Mouse (Mus musculus) spleen, embryonic (tissue): ENCODE data around the gene Cacnb4.

Source experiments
- CTCF ChIA-PET: fragments of 350-600 bp; sonication (Branson Sonifier 250); formaldehyde crosslinking; loops from one replicate; lab custom pipeline; 2022; lab: Charles Lee

Gene Cacnb4

GRCm38 (mm10) chr2:52476801-52477549 is 199.7 kb downstream of the Cacnb4 start:
- CTCF ChIA-PET: no interaction called here

GRCm38 (mm10) chr2:52475854-52476253 is 200.8 kb downstream of the Cacnb4 start:
- CTCF ChIA-PET: no interaction called here

GRCm38 (mm10) chr2:52474570-52474969 is 202.1 kb downstream of the Cacnb4 start:
- CTCF ChIA-PET: no interaction called here

GRCm38 (mm10) chr2:52471545-52472291 is 204.9 kb downstream of the Cacnb4 start:
- CTCF ChIA-PET: no interaction called here

- CTCF ChIA-PET: no interaction called here
Measured at GRCm38 (mm10) chr2:52470044-52470560, 206.5 kb downstream of the Cacnb4 start.

- CTCF ChIA-PET: no interaction called here
Measured at GRCm38 (mm10) chr2:52467629-52468028, 209.0 kb downstream of the Cacnb4 start.

GRCm38 (mm10) chr2:52461206-52461967 is 215.2 kb downstream of the Cacnb4 start:
- CTCF ChIA-PET: interaction anchor here (0.6 kb wide), 1 partner anchor 38 kb away, joined by 4 read pairs; no protein-coding TSS in a partner anchor

- CTCF ChIA-PET: no interaction called here
Measured at GRCm38 (mm10) chr2:52455606-52456479, 220.8 kb downstream of the Cacnb4 start.

GRCm38 (mm10) chr2:52449818-52450217 is 226.8 kb downstream of the Cacnb4 start:
- CTCF ChIA-PET: interaction anchor here (0.5 kb wide), 1 partner anchor 33 kb away, joined by 5 read pairs; no protein-coding TSS in a partner anchor

GRCm38 (mm10) chr2:52448916-52449315 is 227.7 kb downstream of the Cacnb4 start:
- CTCF ChIA-PET: interaction anchor here (0.7 kb wide), 1 partner anchor 25 kb away, joined by 3 read pairs; no protein-coding TSS in a partner anchor

GRCm38 (mm10) chr2:52446648-52447047 is 230.0 kb downstream of the Cacnb4 start:
- CTCF ChIA-PET: no interaction called here

GRCm38 (mm10) chr2:52442125-52442524 is 234.5 kb downstream of the Cacnb4 start:
- CTCF ChIA-PET: no interaction called here

- CTCF ChIA-PET: no interaction called here
Measured at GRCm38 (mm10) chr2:52440420-52441015, 236.1 kb downstream of the Cacnb4 start.

GRCm38 (mm10) chr2:52438437-52438836 is 238.2 kb downstream of the Cacnb4 start:
- CTCF ChIA-PET: no interaction called here

- CTCF ChIA-PET: no interaction called here
Measured at GRCm38 (mm10) chr2:52438013-52438412, 238.6 kb downstream of the Cacnb4 start.

- CTCF ChIA-PET: no interaction called here
Measured at GRCm38 (mm10) chr2:52435919-52436632, 240.6 kb downstream of the Cacnb4 start.

GRCm38 (mm10) chr2:52433365-52433764 is 243.3 kb downstream of the Cacnb4 start:
- CTCF ChIA-PET: no interaction called here

- CTCF ChIA-PET: no interaction called here
Measured at GRCm38 (mm10) chr2:52427383-52427782, 249.2 kb downstream of the Cacnb4 start.

GRCm38 (mm10) chr2:52426041-52426440 is 250.6 kb downstream of the Cacnb4 start:
- CTCF ChIA-PET: no interaction called here

- CTCF ChIA-PET: no interaction called here
Measured at GRCm38 (mm10) chr2:52425523-52425795, 251.2 kb downstream of the Cacnb4 start.
